Mouse (Mus musculus): ENCODE measurements around the gene Cldn15. TPM values are rescaled to one million over a fixed set of nuclear protein-coding genes. Genes with fewer than 3 reads are reported as not detected.

The Cldn15 gene
- total RNA-seq (2021): under 1 TPM in 1 of 2 experiments, not detected in 1; 0.18 TPM
- long read RNA-seq, experiment 1: 0 reads
- long read RNA-seq, experiment 2: 0 reads

- DNase-seq (ENCODE audit: low spot score in 2 of 2): no peak
- H3K4me3 ChIP-seq: no peak within 1 kb of the TSS
- H3K27ac ChIP-seq: peak within 1 kb of the TSS; percentile 46
- TF ChIP-seq CTCF (conservative IDR thresholded peaks at IDR 0.05): no peak
Measured at GRCm38 (mm10) chr5:136966331-136966730, at the start of gene Cldn15. TSS of gene Cldn15 (plus strand) at chr5:136966616.

GRCm38 (mm10) chr5:136917613-136918242, 48.7 kb upstream of the Cldn15 start:
- H3K27ac ChIP-seq: no peak overlapping the region
- DNase-seq (ENCODE audit: low spot score in 2 of 2): no peak
- TF ChIP-seq CTCF (conservative IDR thresholded peaks at IDR 0.05): no peak
- H3K4me3 ChIP-seq: no peak overlapping the region

GRCm38 (mm10) chr5:136918655-136919472, 47.6 kb upstream of the Cldn15 start:
- Histone ChIP-seq H3K4me3 (peak overlapping the region; percentile 77), H3K27ac (peak overlapping the region; percentile 97)
- no peak for TF ChIP-seq CTCF (conservative IDR thresholded peaks at IDR 0.05)
- DNase-seq (ENCODE audit: low spot score in 2 of 2): peak; percentile 72 to 85

- H3K4me3 ChIP-seq: peak overlapping the region; percentile 77
Measured at GRCm38 (mm10) chr5:136919546-136920301, 46.7 kb upstream of the Cldn15 start.

GRCm38 (mm10) chr5:136922830-136923229, 43.6 kb upstream of the Cldn15 start:
- Histone ChIP-seq H3K4me3 (no peak overlapping the region), H3K27ac (no peak overlapping the region)
- DNase-seq (ENCODE audit: low spot score in 2 of 2): no peak
- no peak for TF ChIP-seq CTCF (conservative IDR thresholded peaks at IDR 0.05)

More at GRCm38 (mm10) chr5:136919546-136920301, 46.7 kb upstream of the Cldn15 start:
- no peak for DNase-seq (ENCODE audit: low spot score in 2 of 2)
- peak overlapping the region; percentile 97 for H3K27ac ChIP-seq
- TF ChIP-seq CTCF (conservative IDR thresholded peaks at IDR 0.05): no peak

- Histone ChIP-seq H3K4me3 (no peak overlapping the region), H3K27ac (no peak overlapping the region)
- no peak for DNase-seq (ENCODE audit: low spot score in 2 of 2)
- no peak for TF ChIP-seq CTCF (conservative IDR thresholded peaks at IDR 0.05)
Measured at GRCm38 (mm10) chr5:136923751-136924478, 42.5 kb upstream of the Cldn15 start.

- peak; percentile 97 for TF ChIP-seq CTCF (conservative IDR thresholded peaks at IDR 0.05)
- no peak overlapping the region for H3K27ac ChIP-seq
- DNase-seq (ENCODE audit: low spot score in 2 of 2): peak; percentile 79 to 84
Measured at GRCm38 (mm10) chr5:136929073-136929472, 37.3 kb upstream of the Cldn15 start.

GRCm38 (mm10) chr5:136931896-136932295, 34.5 kb upstream of the Cldn15 start:
- DNase-seq (ENCODE audit: low spot score in 2 of 2): peak in 1 of 2 experiments; percentile 36
- peak overlapping the region; percentile 40; the same call in 1 of the 2 replicates for H3K27ac ChIP-seq
- H3K4me3 ChIP-seq: no peak overlapping the region
- TF ChIP-seq CTCF (conservative IDR thresholded peaks at IDR 0.05): no peak

More at GRCm38 (mm10) chr5:136929073-136929472, 37.3 kb upstream of the Cldn15 start:
- H3K4me3 ChIP-seq: no peak overlapping the region

- H3K27ac ChIP-seq: no peak overlapping the region
- no peak for DNase-seq (ENCODE audit: low spot score in 2 of 2)
- H3K4me3 ChIP-seq: no peak overlapping the region
- TF ChIP-seq CTCF (conservative IDR thresholded peaks at IDR 0.05): no peak
Measured at GRCm38 (mm10) chr5:136932956-136933355, 33.5 kb upstream of the Cldn15 start.

GRCm38 (mm10) chr5:136933930-136934329, 32.5 kb upstream of the Cldn15 start:
- TF ChIP-seq CTCF (conservative IDR thresholded peaks at IDR 0.05): no peak
- Histone ChIP-seq H3K27ac (no peak overlapping the region), H3K4me3 (no peak overlapping the region)
- no peak for DNase-seq (ENCODE audit: low spot score in 2 of 2)

GRCm38 (mm10) chr5:136935905-136936695, 30.3 kb upstream of the Cldn15 start:
- peak; percentile 73 for TF ChIP-seq CTCF (conservative IDR thresholded peaks at IDR 0.05)
- H3K4me3 ChIP-seq: no peak overlapping the region
- H3K27ac ChIP-seq: no peak overlapping the region
- DNase-seq (ENCODE audit: low spot score in 2 of 2): no peak
